Mouse (Mus musculus) CH12.LX (cell line): ENCODE data around the gene Chd2. TPM values are rescaled to one million over a fixed set of nuclear protein-coding genes. Genes with fewer than 3 reads are reported as not detected.

Experiments used
- DNase-seq: peaks from one replicate; pipeline ENCODE4 v3.0.0-alpha.2; 2013; ENCODE audit errors: extremely low read depth
- H3K27ac ChIP-seq: 2 replicates; pipeline ENCODE4 v1.5.1; 2012; ENCODE audit warnings: low read depth, mild to moderate bottlenecking, control low read depth, moderate library complexity; ENCODE audit not compliant: insufficient read depth
- H3K27me3 ChIP-seq: replicated peaks from 2 replicates; pipeline ENCODE3; 2012; ENCODE audit warnings: inconsistent platforms
- H3K36me3 ChIP-seq, 2 experiments: replicated peaks in 1 of 2; 2 replicates each; pipeline versions ENCODE3 to v1.6.1; 2012; ENCODE audit warnings: inconsistent platforms in 1 of 2, low read length in 1 of 2, mild to moderate bottlenecking in 1 of 2, mixed read lengths in 1 of 2, moderate library complexity in 1 of 2; ENCODE audit not compliant: control insufficient read depth in 1 of 2, insufficient read depth in 1 of 2
- H3K4me1 ChIP-seq, 2 experiments: 2 replicates each; pipeline ENCODE4 v1.6.1; 2012; ENCODE audit warnings: inconsistent platforms in 1 of 2, moderate library complexity in 1 of 2; ENCODE audit not compliant: insufficient read depth in 2 of 2, control insufficient read depth in 1 of 2
- H3K4me2 ChIP-seq: 2 replicates; pipeline ENCODE4 v1.6.1; 2012; ENCODE audit warnings: low read depth, mild to moderate bottlenecking, control low read depth; ENCODE audit not compliant: poor library complexity, insufficient read depth, severe bottlenecking
- H3K4me3 ChIP-seq, 3 experiments: fragments of 150-350 bp in 1 of 3; sonication (generic) in 1 of 3; replicated peaks in 1 of 3; 2 replicates each; pipeline versions ENCODE3 to v1.5.1; 2011 to 2012; ENCODE audit warnings: low read depth in 2 of 3, low read length in 2 of 3, mild to moderate bottlenecking in 2 of 3, moderate library complexity in 2 of 3, control low read depth in 1 of 3, improper control_type of control experiment in 1 of 3, inconsistent platforms in 1 of 3, mixed read lengths in 1 of 3; ENCODE audit not compliant: poor library complexity in 1 of 3
- H3K79me2 ChIP-seq: replicated peaks from 2 replicates; pipeline ENCODE4 v1.6.1; 2012; ENCODE audit warnings: mild to moderate bottlenecking, moderate library complexity; ENCODE audit not compliant: control insufficient read depth, poor library complexity, insufficient read depth, severe bottlenecking; ENCODE audit errors: extremely low read depth
- H3K9ac ChIP-seq: 2 replicates; pipeline ENCODE4 v1.6.1; 2012; ENCODE audit warnings: low read depth, mild to moderate bottlenecking, control low read depth, moderate library complexity; ENCODE audit not compliant: insufficient read depth
- H3K9me3 ChIP-seq: replicated peaks from 2 replicates; pipeline ENCODE3; 2012; ENCODE audit warnings: low read length, inconsistent platforms, mixed read lengths
- BHLHE40 ChIP-seq: IDR thresholded peaks from 2 replicates; pipeline ENCODE4 v1.6.1; 2011; ENCODE audit warnings: mild to moderate bottlenecking, low read depth, low read length, improper control_type of control experiment
- CHD2 ChIP-seq: IDR thresholded peaks from 2 replicates; pipeline ENCODE4 v1.6.1; 2011; ENCODE audit warnings: low read length, improper control_type of control experiment
- CTCF ChIP-seq, 2 experiments: IDR thresholded peaks in 1 of 2; conservative IDR thresholded peaks in 1 of 2; 2 replicates each; pipeline ENCODE4 v1.5.1; 2011 to 2012; ENCODE audit warnings: low read depth in 2 of 2, low read length in 2 of 2, improper control_type of control experiment in 1 of 2, inconsistent platforms in 1 of 2, mild to moderate bottlenecking in 1 of 2, moderate library complexity in 1 of 2
- E2F4 ChIP-seq: IDR thresholded peaks from 2 replicates; pipeline ENCODE4 v1.6.1; 2011; ENCODE audit warnings: low read depth, low read length, improper control_type of control experiment; ENCODE audit not compliant: insufficient replicate concordance
- EP300 ChIP-seq: IDR thresholded peaks from 2 replicates; pipeline ENCODE4 v1.6.1; 2011; ENCODE audit warnings: low read length, improper control_type of control experiment
- GABPA ChIP-seq: IDR thresholded peaks from 2 replicates; pipeline ENCODE4 v1.6.1; 2012; ENCODE audit warnings: low read depth, low read length, improper control_type of control experiment, inconsistent platforms; ENCODE audit not compliant: insufficient replicate concordance
- HCFC1 ChIP-seq: IDR thresholded peaks from 2 replicates; pipeline ENCODE4 v1.6.1; 2012; ENCODE audit warnings: low read depth, mild to moderate bottlenecking, inconsistent platforms, low read length, improper control_type of control experiment
- JUN ChIP-seq: IDR thresholded peaks from 2 replicates; pipeline ENCODE4 v1.6.1; 2011; ENCODE audit warnings: low read depth, mild to moderate bottlenecking, low read length, improper control_type of control experiment, moderate library complexity; ENCODE audit not compliant: insufficient read depth
- JUND ChIP-seq: conservative IDR thresholded peaks from 2 replicates; pipeline ENCODE4 v1.6.1; 2011; ENCODE audit warnings: low read depth, low read length, improper control_type of control experiment
- KAT2A ChIP-seq: IDR thresholded peaks from 2 replicates; pipeline ENCODE4 v1.6.1; 2012; ENCODE audit warnings: low read length, improper control_type of control experiment, inconsistent platforms; ENCODE audit not compliant: insufficient replicate concordance
- MEF2A ChIP-seq: IDR thresholded peaks from 2 replicates; pipeline ENCODE4 v1.6.1; 2014; ENCODE audit warnings: low read depth, mild to moderate bottlenecking, inconsistent platforms, low read length, improper control_type of control experiment, borderline replicate concordance
- POLR2A ChIP-seq: IDR thresholded peaks from 2 replicates; pipeline ENCODE4 v1.6.1; 2011; ENCODE audit warnings: low read depth, mild to moderate bottlenecking, improper control_type of control experiment, low read length
- RAD21 ChIP-seq: IDR thresholded peaks from 2 replicates; pipeline ENCODE4 v1.6.1; 2011; ENCODE audit warnings: low read depth, mild to moderate bottlenecking, low read length, improper control_type of control experiment, moderate library complexity
- TBP ChIP-seq: conservative IDR thresholded peaks from 2 replicates; pipeline ENCODE4 v1.6.1; 2011; ENCODE audit warnings: low read depth, low read length, improper control_type of control experiment
- USF1 ChIP-seq: IDR thresholded peaks from 2 replicates; pipeline ENCODE4 v1.6.1; 2014; ENCODE audit warnings: low read depth, mild to moderate bottlenecking, inconsistent platforms, low read length, improper control_type of control experiment
- dilution Hi-C: fragments of 300-500 bp; cut with MboI; formaldehyde crosslinking; loops from 2 replicates; pipeline ENCODE4 v1.14.3; 2020; ENCODE audit warnings: low sequenced_read_pairs; ENCODE audit not compliant: extremely low pct_unique_long_range_greater_than_20kb, extremely low pct_ligation_motif_present
- in situ Hi-C: fragments of 300-500 bp; cut with MboI; formaldehyde crosslinking; loops from 3 replicates; pipeline ENCODE4 v1.14.3; 2019; ENCODE audit warnings: low sequenced_read_pairs, low pct_ligation_motif_present, low pct_unique_long_range_greater_than_20kb, mixed read lengths
- polyA plus RNA-seq: library from polyadenylated mRNA; unstranded; fragments of >175 nt; gene quantifications from 2 replicates; pipeline ENCODE4 v1.2.1, GENCODE M21; 2012; ENCODE audit warnings: low read depth; ENCODE audit not compliant: insufficient read length
- total RNA-seq, 2 experiments: library from RNA; depleted of rRNA; stranded (reverse); fragments of 300-350 nt in 1 of 2; fragments of >200 nt in 1 of 2; gene quantifications; 2 replicates each; pipeline ENCODE4 v1.2.3; 2012 to 2014

Gene Chd2
- total and polyA plus RNA-seq, 3 experiments = 23.2 to 39.3 (median 30.9) TPM

DNA sequence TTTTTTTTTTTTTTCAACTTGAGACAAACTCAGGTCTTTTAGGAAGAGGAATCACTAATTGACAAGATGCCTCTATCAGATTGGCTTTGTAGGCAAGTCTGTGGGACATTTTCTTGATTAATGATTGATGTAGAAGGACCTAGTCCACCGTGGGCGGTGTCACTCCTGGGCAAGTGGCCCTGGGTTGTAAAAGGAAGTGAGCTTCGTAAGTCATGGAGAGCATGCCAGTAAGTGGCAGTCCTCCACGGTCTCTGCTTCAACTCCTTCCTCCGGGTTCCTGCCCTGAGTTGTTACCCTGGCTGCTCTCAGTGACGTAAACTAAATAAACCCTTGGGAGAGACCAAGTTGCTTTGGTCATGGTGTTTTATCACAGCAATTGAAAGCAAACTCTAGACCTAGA is 22.5 kb upstream of the Chd2 start:
- in situ Hi-C loops = no loop called here

DNA sequence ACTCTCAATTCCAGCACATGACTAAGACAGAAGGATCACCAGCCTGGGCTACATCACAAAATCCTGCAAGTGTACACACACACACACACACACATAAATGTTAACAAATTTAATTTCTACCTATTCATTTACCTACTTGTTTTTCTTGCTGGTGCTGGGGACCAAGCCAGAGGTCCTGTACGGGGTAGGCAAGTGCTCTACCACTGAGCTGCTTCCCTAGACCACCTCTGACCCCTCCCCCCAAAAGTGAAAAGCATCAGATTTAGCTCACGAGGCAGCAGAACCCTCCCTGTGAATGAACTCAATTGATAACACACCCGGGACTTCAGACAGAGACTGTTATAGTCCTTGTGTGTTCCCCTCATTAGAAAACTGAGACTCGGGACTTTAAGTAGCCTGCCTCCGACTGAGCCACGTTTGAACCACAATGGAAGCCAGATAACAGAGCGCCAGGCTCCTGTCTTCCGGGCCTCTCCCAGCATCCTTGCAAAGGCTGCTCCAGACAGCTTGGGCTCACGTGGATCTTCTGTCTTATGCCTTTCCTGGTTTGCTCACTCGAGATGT is 19.9 kb upstream of the Chd2 start:
- Histone ChIP-seq H3K4me1 (peaks cover 0 to 16% of the 10 kb centered on the region in 2 experiments; a peak in 2 of 4 replicates), H3K27ac (no peak overlapping the region), H3K4me3 (no peak overlapping the region), H3K79me2 (peaks cover 15% of the 10 kb centered on the region), H3K9me3 (peaks cover 2% of the 10 kb centered on the region), H3K9ac (no peak overlapping the region), H3K27me3 (no peaks in the 10 kb centered on the region), H3K36me3 (no peaks in the 10 kb centered on the region)
- no peak for DNase-seq
- dilution Hi-C loops (no loop called here), in situ Hi-C loops (no loop called here)
- TF ChIP-seq CTCF (conservative IDR thresholded peaks at IDR 0.05 in 1 of 2, IDR thresholded peaks at IDR 0.05 in 1 of 2; ENCODE audit: low read depth in 2 of 2, low read length in 2 of 2) (no peak), E2F4 (no peak), RAD21 (no peak), USF1 (no peak), JUND (no peak), EP300 (no peak), KAT2A (no peak), MEF2A (no peak), CHD2 (no peak), BHLHE40 (no peak), POLR2A (no peak), TBP (no peak), HCFC1 (no peak)
- TF ChIP-seq, all 38 proteins: peak for 0
- no peak overlapping the region for H3K4me2 ChIP-seq

More for the DNA sequence above, 22.5 kb upstream of the Chd2 start:
- no peaks in the 10 kb centered on the region for H3K36me3 ChIP-seq
- no peak overlapping the region for H3K27ac ChIP-seq
- H3K4me2 ChIP-seq = no peak overlapping the region
- TF ChIP-seq CTCF (conservative IDR thresholded peaks at IDR 0.05 in 1 of 2, IDR thresholded peaks at IDR 0.05 in 1 of 2; ENCODE audit: low read depth in 2 of 2, low read length in 2 of 2) (no peak), USF1 (no peak), JUN (no peak), GABPA (no peak)
- TF ChIP-seq, all 38 proteins: peak for 0
- Histone ChIP-seq H3K9ac (no peak overlapping the region), H3K9me3 (peaks cover 2% of the 10 kb centered on the region), H3K4me1 (peaks cover 0 to 21% of the 10 kb centered on the region in 2 experiments; a peak in 2 of 4 replicates), H3K79me2 (no peaks in the 10 kb centered on the region), H3K4me3 (no peak overlapping the region), H3K27me3 (no peaks in the 10 kb centered on the region)
- DNase-seq = no peak
- dilution Hi-C loops = no loop called here
